Mouse (Mus musculus): ENCODE measurements around the gene Nol4l. TPM values are rescaled to one million over a fixed set of nuclear protein-coding genes. Genes with fewer than 3 reads are reported as not detected.

The Nol4l gene
- polyA plus RNA-seq, 1 experiment from 2014 or later: 7.0 TPM

- Histone ChIP-seq H3K27me3 (ENCODE audit: control insufficient read depth, insufficient read depth, low read length) (no peaks in the 10 kb centered on the region), H3K9ac (ENCODE audit: low read length) (no peak overlapping the region), H3K4me1 (ENCODE audit: control insufficient read depth, insufficient read depth, low read length) (peaks cover 25% of the 10 kb centered on the region), H3K9me3 (replicated peaks; ENCODE audit: control insufficient read depth, low read length) (no peaks in the 10 kb centered on the region), H3K4me3 (ENCODE audit: low read length) (no peak overlapping the region), H3K4me2 (ENCODE audit: low read depth, low read length) (no peak overlapping the region), H3K27ac (ENCODE audit: low read length) (no peak overlapping the region), H3K36me3 (ENCODE audit: control insufficient read depth, insufficient read depth) (no peaks in the 10 kb centered on the region)
- 17% methylated on average over 4 of the region's 4 CpGs for WGBS
- no peak for ATAC-seq (replicated peaks; ENCODE audit: extremely low read depth, insufficient read depth, low FRiP score)
Measured at GRCm38 (mm10) chr2:153446476-153446875, 83.3 kb downstream of the Nol4l start.

GRCm38 (mm10) chr2:153446017-153446408 lies 83.8 kb downstream of the Nol4l start:
- WGBS: 1% methylated on average over 8 of the region's 8 CpGs
- no peaks in the 10 kb centered on the region for H3K27me3 ChIP-seq (ENCODE audit: control insufficient read depth, insufficient read depth, low read length)
- no peaks in the 10 kb centered on the region for H3K9me3 ChIP-seq (replicated peaks; ENCODE audit: control insufficient read depth, low read length)
- H3K9ac ChIP-seq (ENCODE audit: low read length): peak overlapping the region; percentile 96
- peak overlapping the region; percentile 99 for H3K4me2 ChIP-seq (ENCODE audit: low read depth, low read length)
- no peaks in the 10 kb centered on the region for H3K36me3 ChIP-seq (ENCODE audit: control insufficient read depth, insufficient read depth)
- peak overlapping the region; percentile 97 for H3K4me3 ChIP-seq (ENCODE audit: low read length)
- peak overlapping the region; percentile 95; the same call in 1 of the 2 replicates for H3K27ac ChIP-seq (ENCODE audit: low read length)
- no peak for ATAC-seq (replicated peaks; ENCODE audit: extremely low read depth, insufficient read depth, low FRiP score)
- peaks cover 29% of the 10 kb centered on the region for H3K4me1 ChIP-seq (ENCODE audit: control insufficient read depth, insufficient read depth, low read length)

GRCm38 (mm10) chr2:153445137-153446016 lies 84.4 kb downstream of the Nol4l start:
- peak; percentile 35; the same call in 1 of the 2 replicates for ATAC-seq (replicated peaks; ENCODE audit: extremely low read depth, insufficient read depth, low FRiP score)

GRCm38 (mm10) chr2:153444254-153445136 lies 85.3 kb downstream of the Nol4l start:
- H3K4me1 ChIP-seq (ENCODE audit: control insufficient read depth, insufficient read depth, low read length): peaks cover 40% of the 10 kb centered on the region
- peak overlapping the region; percentile 99 for H3K4me2 ChIP-seq (ENCODE audit: low read depth, low read length)
- peak overlapping the region; percentile 96 for H3K9ac ChIP-seq (ENCODE audit: low read length)
- H3K27ac ChIP-seq (ENCODE audit: low read length): peak overlapping the region; percentile 95
- 1% methylated on average over 34 of the region's 64 CpGs for WGBS
- H3K27me3 ChIP-seq (ENCODE audit: control insufficient read depth, insufficient read depth, low read length): no peaks in the 10 kb centered on the region
- peak; percentile 57 for ATAC-seq (replicated peaks; ENCODE audit: extremely low read depth, insufficient read depth, low FRiP score)
- H3K36me3 ChIP-seq (ENCODE audit: control insufficient read depth, insufficient read depth): no peaks in the 10 kb centered on the region
- H3K9me3 ChIP-seq (replicated peaks; ENCODE audit: control insufficient read depth, low read length): no peaks in the 10 kb centered on the region
- H3K4me3 ChIP-seq (ENCODE audit: low read length): peak overlapping the region; percentile 97

More at GRCm38 (mm10) chr2:153445137-153446016, 84.4 kb downstream of the Nol4l start:
- H3K9me3 ChIP-seq (replicated peaks; ENCODE audit: control insufficient read depth, low read length): no peaks in the 10 kb centered on the region
- no peaks in the 10 kb centered on the region for H3K36me3 ChIP-seq (ENCODE audit: control insufficient read depth, insufficient read depth)
- peaks cover 36% of the 10 kb centered on the region for H3K4me1 ChIP-seq (ENCODE audit: control insufficient read depth, insufficient read depth, low read length)
- H3K27me3 ChIP-seq (ENCODE audit: control insufficient read depth, insufficient read depth, low read length): no peaks in the 10 kb centered on the region
- peak overlapping the region; percentile 95 for H3K27ac ChIP-seq (ENCODE audit: low read length)
- under 1% methylated on average over 58 of the region's 59 CpGs for WGBS
- peak overlapping the region; percentile 97 for H3K4me3 ChIP-seq (ENCODE audit: low read length)
- H3K9ac ChIP-seq (ENCODE audit: low read length): peak overlapping the region; percentile 96
- H3K4me2 ChIP-seq (ENCODE audit: low read depth, low read length): peak overlapping the region; percentile 99

GRCm38 (mm10) chr2:153443434-153444240 lies 86.1 kb downstream of the Nol4l start:
- under 1% methylated on average over 59 of the region's 59 CpGs for WGBS
- peak; percentile 43 for ATAC-seq (replicated peaks; ENCODE audit: extremely low read depth, insufficient read depth, low FRiP score)
- no peaks in the 10 kb centered on the region for H3K9me3 ChIP-seq (replicated peaks; ENCODE audit: control insufficient read depth, low read length)
- H3K4me2 ChIP-seq (ENCODE audit: low read depth, low read length): peak overlapping the region; percentile 99
- no peaks in the 10 kb centered on the region for H3K36me3 ChIP-seq (ENCODE audit: control insufficient read depth, insufficient read depth)
- peak overlapping the region; percentile 96 for H3K9ac ChIP-seq (ENCODE audit: low read length)
- H3K27ac ChIP-seq (ENCODE audit: low read length): peak overlapping the region; percentile 95
- H3K4me3 ChIP-seq (ENCODE audit: low read length): peak overlapping the region; percentile 97
- H3K27me3 ChIP-seq (ENCODE audit: control insufficient read depth, insufficient read depth, low read length): no peaks in the 10 kb centered on the region
- H3K4me1 ChIP-seq (ENCODE audit: control insufficient read depth, insufficient read depth, low read length): peaks cover 45% of the 10 kb centered on the region

GRCm38 (mm10) chr2:153442720-153443119 lies 87.1 kb downstream of the Nol4l start:
- WGBS: 35% methylated on average over 5 of the region's 5 CpGs
- ATAC-seq (replicated peaks; ENCODE audit: extremely low read depth, insufficient read depth, low FRiP score): no peak
- Histone ChIP-seq H3K4me1 (ENCODE audit: control insufficient read depth, insufficient read depth, low read length) (peaks cover 53% of the 10 kb centered on the region), H3K36me3 (ENCODE audit: control insufficient read depth, insufficient read depth) (no peaks in the 10 kb centered on the region), H3K27me3 (ENCODE audit: control insufficient read depth, insufficient read depth, low read length) (no peaks in the 10 kb centered on the region), H3K4me2 (ENCODE audit: low read depth, low read length) (peak overlapping the region; percentile 99), H3K27ac (ENCODE audit: low read length) (peak overlapping the region; percentile 95), H3K4me3 (ENCODE audit: low read length) (peak overlapping the region; percentile 97), H3K9me3 (replicated peaks; ENCODE audit: control insufficient read depth, low read length) (no peaks in the 10 kb centered on the region), H3K9ac (ENCODE audit: low read length) (peak overlapping the region; percentile 96)

- Histone ChIP-seq H3K9ac (ENCODE audit: low read length) (peak overlapping the region; percentile 8), H3K4me3 (ENCODE audit: low read length) (no peak overlapping the region), H3K27me3 (ENCODE audit: control insufficient read depth, insufficient read depth, low read length) (no peaks in the 10 kb centered on the region), H3K36me3 (ENCODE audit: control insufficient read depth, insufficient read depth) (no peaks in the 10 kb centered on the region), H3K9me3 (replicated peaks; ENCODE audit: control insufficient read depth, low read length) (no peaks in the 10 kb centered on the region), H3K4me1 (ENCODE audit: control insufficient read depth, insufficient read depth, low read length) (peaks cover 65% of the 10 kb centered on the region), H3K27ac (ENCODE audit: low read length) (peak overlapping the region; percentile 33; the same call in 1 of the 2 replicates), H3K4me2 (ENCODE audit: low read depth, low read length) (no peak overlapping the region)
- no peak for ATAC-seq (replicated peaks; ENCODE audit: extremely low read depth, insufficient read depth, low FRiP score)
- WGBS: 25% methylated on average over 3 of the region's 3 CpGs
Measured at GRCm38 (mm10) chr2:153441228-153441627, 88.5 kb downstream of the Nol4l start.

GRCm38 (mm10) chr2:153440755-153441154 lies 89.0 kb downstream of the Nol4l start:
- Histone ChIP-seq H3K4me3 (ENCODE audit: low read length) (no peak overlapping the region), H3K27me3 (ENCODE audit: control insufficient read depth, insufficient read depth, low read length) (no peaks in the 10 kb centered on the region), H3K27ac (ENCODE audit: low read length) (peak overlapping the region; percentile 33), H3K4me2 (ENCODE audit: low read depth, low read length) (no peak overlapping the region), H3K4me1 (ENCODE audit: control insufficient read depth, insufficient read depth, low read length) (peaks cover 66% of the 10 kb centered on the region), H3K9ac (ENCODE audit: low read length) (peak overlapping the region; percentile 8), H3K9me3 (replicated peaks; ENCODE audit: control insufficient read depth, low read length) (no peaks in the 10 kb centered on the region), H3K36me3 (ENCODE audit: control insufficient read depth, insufficient read depth) (no peaks in the 10 kb centered on the region)
- 35% methylated on average over 2 of the region's 2 CpGs for WGBS
- ATAC-seq (replicated peaks; ENCODE audit: extremely low read depth, insufficient read depth, low FRiP score): no peak
